Mouse (Mus musculus): ENCODE data around the gene Olfr1298.

The Olfr1298 gene

GRCm38 (mm10) chr2:111649101-111649500, at the start of gene Olfr1298:
TSS of gene Olfr1298 (minus strand) at chr2:111649201.
- DNase-seq (ENCODE audit: extremely low read depth, low read depth), result no peak

- DNase-seq (ENCODE audit: extremely low read depth, low read depth), result no peak
These were observed 12.1 kb upstream of the Olfr1298 start, which contains the start of gene Olfr1299 for GRCm38 (mm10) chr2:111661119-111661518. TSS of gene Olfr1299 (plus strand) at chr2:111661419.

DNA sequence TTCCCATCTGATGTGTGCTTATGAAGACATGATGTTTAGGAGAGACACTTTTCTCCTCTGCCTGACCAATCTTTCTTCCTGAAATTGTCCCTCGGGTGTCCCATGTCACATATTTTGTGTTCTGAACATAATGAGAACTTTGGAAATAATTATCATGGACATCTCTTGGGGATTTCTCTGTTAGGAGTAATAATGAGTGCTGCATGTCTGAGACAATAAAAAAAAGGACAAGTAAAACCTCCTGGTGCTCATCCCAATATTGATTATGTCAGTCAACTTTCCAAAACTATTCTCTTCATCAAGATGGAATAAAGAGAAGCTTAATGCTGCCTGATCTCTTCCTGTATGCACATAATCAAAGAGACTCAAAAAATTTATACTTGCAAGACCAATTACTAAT, 22.6 kb downstream of the Olfr1298 start, which contains the start of gene Olfr1297:
Gene Olfr1297 (minus strand): TSS at position 101 of the 400 bp plus-strand sequence.
- no peak for DNase-seq (ENCODE audit: extremely low read depth, low read depth)

Measured in MEL-GATA-1-ER (cell line).